Mouse (Mus musculus) MEL (cell line): ENCODE measurements around the gene Efcc1. TPM values are rescaled to one million over a fixed set of nuclear protein-coding genes. Genes with fewer than 3 reads are reported as not detected.

ENCODE experiments used
- DNase-seq: peaks from one replicate; pipeline ENCODE4 v3.0.0; 2011; ENCODE audit warnings: low read depth, low spot score
- H3K27ac ChIP-seq: 2 replicates; pipeline ENCODE4 v1.5.1; 2012; ENCODE audit warnings: low read depth, mild to moderate bottlenecking, control low read depth, low read length, moderate library complexity; ENCODE audit not compliant: control insufficient read depth
- H3K27me3 ChIP-seq, 2 experiments: fragments of 150-350 bp in 1 of 2; sonication (generic) in 1 of 2; 2 replicates each; pipeline ENCODE4 v1.6.1; 2012; ENCODE audit warnings: low read length in 2 of 2, mild to moderate bottlenecking in 2 of 2, improper control_type of control experiment in 1 of 2, moderate library complexity in 1 of 2; ENCODE audit not compliant: insufficient read depth in 2 of 2, control insufficient read depth in 1 of 2
- H3K36me3 ChIP-seq, 2 experiments: 2 replicates each; pipeline ENCODE4 v1.6.1; 2012 to 2014; ENCODE audit warnings: low read length in 2 of 2, improper control_type of control experiment in 1 of 2, inconsistent platforms in 1 of 2, mild to moderate bottlenecking in 1 of 2; ENCODE audit not compliant: insufficient read depth in 2 of 2, control insufficient read depth in 1 of 2
- H3K4me1 ChIP-seq, 2 experiments: fragments of 150-350 bp in 1 of 2; sonication (generic) in 1 of 2; 2 replicates each; pipeline ENCODE4 v1.6.1; 2012; ENCODE audit warnings: low read length in 2 of 2, improper control_type of control experiment in 1 of 2, mild to moderate bottlenecking in 1 of 2; ENCODE audit not compliant: insufficient read depth in 2 of 2, control insufficient read depth in 1 of 2
- H3K4me3 ChIP-seq, 2 experiments: fragments of 150-350 bp in 1 of 2; sonication (generic) in 1 of 2; 2 replicates each; pipeline ENCODE4 v1.5.1; 2012; ENCODE audit warnings: low read depth in 2 of 2, low read length in 2 of 2, mild to moderate bottlenecking in 2 of 2, moderate library complexity in 2 of 2, control low read depth in 1 of 2, improper control_type of control experiment in 1 of 2; ENCODE audit not compliant: control insufficient read depth in 1 of 2, insufficient read depth in 1 of 2
- H3K79me2 ChIP-seq: 2 replicates; pipeline ENCODE4 v1.6.1; 2012; ENCODE audit warnings: mild to moderate bottlenecking, low read length, moderate library complexity; ENCODE audit not compliant: control insufficient read depth, poor library complexity, insufficient read depth
- H3K9ac ChIP-seq: 2 replicates; pipeline ENCODE4 v1.6.1; 2012; ENCODE audit warnings: low read depth, mild to moderate bottlenecking, control low read depth, low read length, moderate library complexity; ENCODE audit not compliant: control insufficient read depth, poor library complexity, severe bottlenecking
- H3K9me3 ChIP-seq: fragments of 150-350 bp; sonication (generic); replicated peaks from 2 replicates; pipeline ENCODE4 v1.6.1; 2012; ENCODE audit warnings: mild to moderate bottlenecking, low read length, improper control_type of control experiment, moderate library complexity; ENCODE audit not compliant: insufficient read depth
- BHLHE40 ChIP-seq: IDR thresholded peaks from 2 replicates; pipeline ENCODE4 v1.6.1; 2012; ENCODE audit warnings: low read depth, mild to moderate bottlenecking, inconsistent platforms, low read length, improper control_type of control experiment, borderline replicate concordance
- EP300 ChIP-seq, 2 experiments: IDR thresholded peaks; 2 replicates each; pipeline ENCODE4 v1.6.1; 2011; ENCODE audit warnings: improper control_type of control experiment in 2 of 2, low read length in 2 of 2, low read depth in 1 of 2, mild to moderate bottlenecking in 1 of 2
- GABPA ChIP-seq: IDR thresholded peaks from 2 replicates; pipeline ENCODE4 v1.6.1; 2012; ENCODE audit warnings: low read depth, mild to moderate bottlenecking, inconsistent platforms, low read length, improper control_type of control experiment, moderate library complexity
- HCFC1 ChIP-seq: IDR thresholded peaks from 2 replicates; pipeline ENCODE4 v1.6.1; 2012; ENCODE audit warnings: low read depth, mild to moderate bottlenecking, inconsistent platforms, low read length, improper control_type of control experiment, moderate library complexity
- MAFK ChIP-seq: IDR thresholded peaks from 2 replicates; pipeline ENCODE4 v1.6.1; 2011; ENCODE audit warnings: low read depth, mild to moderate bottlenecking, low read length, improper control_type of control experiment, borderline replicate concordance
- MAX ChIP-seq: IDR thresholded peaks from 2 replicates; pipeline ENCODE4 v1.6.1; 2011; ENCODE audit warnings: low read length, improper control_type of control experiment
- MAZ ChIP-seq: IDR thresholded peaks from 2 replicates; pipeline ENCODE4 v1.6.1; 2012; ENCODE audit warnings: low read depth, mild to moderate bottlenecking, inconsistent platforms, low read length, improper control_type of control experiment
- MYC ChIP-seq: IDR thresholded peaks from 2 replicates; pipeline ENCODE4 v1.6.1; 2011; ENCODE audit warnings: low read depth, mild to moderate bottlenecking, low read length, improper control_type of control experiment, moderate library complexity
- NELFE ChIP-seq: IDR thresholded peaks from 2 replicates; pipeline ENCODE4 v1.6.1; 2011; ENCODE audit warnings: low read depth, low read length, improper control_type of control experiment
- POLR2AphosphoS2 ChIP-seq: IDR thresholded peaks from 2 replicates; pipeline ENCODE4 v1.6.1; 2011; ENCODE audit warnings: low read length, improper control_type of control experiment
- SMC3 ChIP-seq: IDR thresholded peaks from 2 replicates; pipeline ENCODE4 v1.6.1; 2011; ENCODE audit warnings: low read depth, low read length, improper control_type of control experiment
- TAL1 ChIP-seq: IDR thresholded peaks from 2 replicates; pipeline ENCODE4 v1.6.1; 2012; ENCODE audit warnings: mild to moderate bottlenecking, inconsistent platforms, low read length, moderate library complexity, mixed read lengths
- TCF12 ChIP-seq: IDR thresholded peaks from 2 replicates; pipeline ENCODE4 v1.6.1; 2014; ENCODE audit warnings: low read depth, mild to moderate bottlenecking, inconsistent platforms, low read length, improper control_type of control experiment, moderate library complexity
- USF1 ChIP-seq: IDR thresholded peaks from 2 replicates; pipeline ENCODE4 v1.6.1; 2014; ENCODE audit warnings: low read depth, mild to moderate bottlenecking, inconsistent platforms, low read length, improper control_type of control experiment, moderate library complexity
- polyA plus RNA-seq, 2 experiments: library from polyadenylated mRNA; stranded (reverse) in 1 of 2; unstranded in 1 of 2; fragments of >175 nt in 1 of 2; fragments of >200 nt in 1 of 2; gene quantifications; 2 replicates each; pipeline versions ENCODE4 v1.2.1 to v1.2.4; 2012; ENCODE audit warnings: low replicate concordance in 2 of 2, low read depth in 1 of 2; ENCODE audit not compliant: insufficient read length in 2 of 2, insufficient read depth in 1 of 2, missing spikeins in 1 of 2
- total RNA-seq: library from RNA; depleted of rRNA; stranded (reverse); fragments of 300-350 nt; gene quantifications from 2 replicates; pipeline ENCODE4 v1.2.3, GENCODE M21; 2012; rRNA removed

The Efcc1 gene
- total RNA-seq = 0.27 TPM in 1 of 2 replicates, not detected in the other
- polyA plus RNA-seq = 1 to 10 TPM in 1 of 2 experiments, not detected in 1; 1.2 TPM

DNA sequence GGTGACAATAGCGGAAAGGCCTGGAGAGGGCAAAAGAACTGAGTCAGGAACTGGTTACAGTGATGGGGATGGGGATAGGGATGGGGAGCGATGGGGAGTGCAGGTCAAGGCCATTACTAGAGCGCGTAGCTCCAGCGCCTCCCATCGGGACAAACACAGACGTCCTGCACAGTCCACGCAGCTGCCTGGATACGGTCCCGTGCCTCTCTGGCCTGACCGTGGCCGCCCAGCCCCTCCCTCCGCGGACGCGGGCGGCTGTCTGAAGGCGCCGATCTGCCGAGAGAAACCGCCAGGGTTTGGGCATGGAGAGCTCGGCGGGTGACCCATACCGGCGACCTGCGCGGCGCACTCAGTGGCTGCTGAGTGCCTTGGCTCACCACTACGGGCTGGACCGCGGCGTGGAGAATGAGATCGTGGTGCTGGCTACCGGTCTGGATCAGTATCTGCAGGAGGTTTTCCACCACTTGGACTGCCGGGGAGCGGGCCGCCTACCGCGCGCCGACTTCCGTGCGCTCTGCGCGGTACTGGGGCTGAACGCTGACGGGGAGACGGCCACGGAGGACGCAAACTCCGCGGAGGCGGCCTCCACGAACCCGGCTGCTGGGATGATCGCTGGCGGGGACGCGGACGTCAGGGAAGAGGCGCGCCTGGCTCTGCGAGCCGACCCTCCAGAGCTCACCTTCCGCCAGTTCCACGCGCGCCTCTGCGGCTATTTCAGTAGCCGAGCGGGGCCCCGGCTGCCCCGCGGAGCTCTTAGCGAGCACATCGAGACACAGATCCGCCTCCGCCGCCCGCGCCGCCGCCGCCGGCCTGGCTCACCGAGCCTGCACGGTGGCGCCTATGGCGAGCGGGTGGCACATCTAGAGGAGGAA lies at the start of gene Efcc1:
TSS of gene Efcc1 (plus strand) at position 279 of the 872 bp plus-strand sequence.
- Histone ChIP-seq H3K9me3 (no peaks in the 10 kb centered on the region), H3K4me1 (no peaks in the 10 kb centered on the region), H3K79me2 (no peaks in the 10 kb centered on the region), H3K36me3 (no peaks in the 10 kb centered on the region), H3K4me3 (no peak within 1 kb of the TSS), H3K27me3 (no peaks in the 10 kb centered on the region; a peak in 2 of 4 replicates), H3K27ac (no peak within 1 kb of the TSS), H3K9ac (no peak within 1 kb of the TSS)
- no peak for DNase-seq
- no peak for TF ChIP-seq NELFE
- TF ChIP-seq MAX = no peak
- no peak for TF ChIP-seq SMC3
- no peak for TF ChIP-seq TCF12

DNA sequence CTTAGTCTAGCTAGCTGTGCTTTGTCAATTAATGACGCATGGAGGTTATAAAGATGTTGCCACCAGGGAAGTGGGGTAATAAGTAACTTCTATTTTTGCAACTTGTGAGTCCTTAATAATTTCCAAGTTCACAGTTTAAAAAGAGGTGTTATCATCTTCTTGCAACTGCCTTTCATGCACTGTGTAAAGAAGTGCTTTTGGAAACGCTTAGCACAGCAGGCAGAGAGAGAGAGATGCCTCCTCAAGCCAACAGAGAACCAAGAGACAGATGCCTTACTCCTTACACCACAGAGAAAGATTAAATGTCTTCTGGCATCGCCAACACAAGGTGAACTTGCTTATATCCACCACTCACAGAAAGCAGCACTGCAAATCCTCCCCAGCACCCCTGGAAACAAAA lies 34.7 kb upstream of the Efcc1 start:
- no peaks in the 10 kb centered on the region for H3K79me2 ChIP-seq
- peaks cover 9 to 21% of the 10 kb centered on the region in 2 experiments for H3K27me3 ChIP-seq
- no peak for DNase-seq
- H3K9ac ChIP-seq = no peak overlapping the region
- no peaks in the 10 kb centered on the region for H3K9me3 ChIP-seq
- H3K27ac ChIP-seq = no peak overlapping the region
- no peak overlapping the region for H3K4me3 ChIP-seq
- H3K4me1 ChIP-seq = 0 out of 4 replicates have a peak, but pooled peaks cover 0 to 3% of the 10 kb centered on the region in 2 experiments
- TF ChIP-seq HCFC1 (no peak), GABPA (no peak), EP300 (IDR thresholded peaks at IDR 0.05; ENCODE audit: low read depth in 1 of 2, low read length in 2 of 2) (no peak), POLR2AphosphoS2 (no peak), NELFE (no peak), MYC (no peak), BHLHE40 (no peak), MAFK (no peak), TAL1 (no peak), MAX (no peak), USF1 (no peak)
- H3K36me3 ChIP-seq = no peaks in the 10 kb centered on the region

DNA sequence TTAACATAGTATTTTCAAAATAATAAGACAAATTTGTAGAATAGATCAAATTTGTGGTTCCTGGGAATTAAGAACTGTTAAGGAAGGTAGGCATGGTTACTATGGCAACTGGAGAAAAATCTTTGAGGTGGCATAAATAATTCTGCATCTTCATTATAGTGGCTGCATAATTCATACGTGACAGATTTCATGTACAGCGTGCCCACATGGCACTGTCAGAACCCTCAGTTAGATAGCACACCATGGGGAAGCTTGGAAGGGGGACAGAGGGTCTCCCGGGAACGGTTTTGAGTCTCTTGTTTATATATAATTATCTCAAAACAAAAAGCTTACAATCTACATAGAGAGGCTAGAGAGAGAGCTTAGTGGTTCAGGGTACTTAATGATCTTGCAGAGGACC lies 34.1 kb upstream of the Efcc1 start:
- no peaks in the 10 kb centered on the region for H3K9me3 ChIP-seq
- TF ChIP-seq USF1 = no peak
- TF ChIP-seq TCF12 = no peak
- TF ChIP-seq MAX = no peak
- no peak for TF ChIP-seq MAZ
- H3K4me1 ChIP-seq = 0 out of 4 replicates have a peak, but pooled peaks cover 0 to 3% of the 10 kb centered on the region in 2 experiments
- H3K36me3 ChIP-seq = no peaks in the 10 kb centered on the region
- H3K27me3 ChIP-seq = peaks cover 9 to 21% of the 10 kb centered on the region in 2 experiments
- no peak overlapping the region for H3K4me3 ChIP-seq
- H3K9ac ChIP-seq = no peak overlapping the region
- DNase-seq = no peak
- no peak overlapping the region for H3K27ac ChIP-seq
- no peaks in the 10 kb centered on the region for H3K79me2 ChIP-seq
